Mouse (Mus musculus) liver, adult 2 months (tissue): ENCODE data around the gene Tbx6.

Experiments used
- CTCF ChIP-seq: fragments of 200-500 bp; IDR thresholded peaks from 2 replicates; pipeline ENCODE4 v1.5.1; 2011; ENCODE audit warnings: low read depth, low read length, control low read depth
- POLR2A ChIP-seq: fragments of 200-500 bp; IDR thresholded peaks from 2 replicates; pipeline ENCODE4 v1.6.1; 2011; ENCODE audit warnings: low read length, control low read depth; ENCODE audit not compliant: insufficient read depth; ENCODE audit errors: extremely low read depth

DNA sequence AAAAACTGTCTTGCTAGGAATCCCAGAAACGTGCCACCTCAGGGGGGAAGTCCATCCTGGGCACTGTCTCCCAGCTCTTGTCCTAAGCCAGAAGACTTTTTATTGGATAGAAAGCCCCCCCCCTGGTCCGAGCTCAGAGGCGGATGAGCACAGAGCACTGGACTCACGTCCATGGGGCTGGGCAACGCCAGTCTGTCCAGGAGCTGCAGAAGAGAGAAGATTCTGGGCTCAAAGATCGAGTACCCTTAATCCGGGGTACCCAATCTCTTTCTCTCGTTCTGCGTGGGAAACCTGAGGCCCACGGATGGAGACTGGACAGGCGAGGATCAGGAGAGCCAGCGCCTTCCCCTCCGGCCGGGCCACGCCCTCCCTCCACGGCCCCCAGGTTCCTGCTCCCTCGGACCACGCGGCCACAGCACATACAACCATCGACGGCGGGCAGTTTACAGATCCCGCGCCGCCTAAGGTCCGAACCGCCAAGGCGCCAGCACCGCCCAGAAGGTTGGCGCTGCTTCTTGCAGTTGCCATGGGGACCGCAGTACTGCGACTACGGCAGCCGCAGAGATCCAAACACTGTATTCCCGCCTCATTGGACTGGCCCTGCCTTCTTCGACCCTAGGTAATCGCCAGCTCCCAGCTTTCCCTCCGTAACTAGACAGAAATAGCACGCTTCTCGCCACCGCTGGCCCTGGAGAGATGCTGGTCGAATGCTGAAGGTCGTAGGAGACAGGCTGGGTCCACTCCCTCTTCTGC, 27.6 kb downstream of the Tbx6 start:
- TF ChIP-seq POLR2A, result no peak
- no peak for TF ChIP-seq CTCF
